Mouse (Mus musculus): Measurements from ENCODE around the gene Scp2. TPM values are rescaled to one million over a fixed set of nuclear protein-coding genes. Genes with fewer than 3 reads are reported as not detected.

The Scp2 gene
- polyA plus RNA-seq, 1 experiment from 2014 or later = 138 TPM

DNA sequence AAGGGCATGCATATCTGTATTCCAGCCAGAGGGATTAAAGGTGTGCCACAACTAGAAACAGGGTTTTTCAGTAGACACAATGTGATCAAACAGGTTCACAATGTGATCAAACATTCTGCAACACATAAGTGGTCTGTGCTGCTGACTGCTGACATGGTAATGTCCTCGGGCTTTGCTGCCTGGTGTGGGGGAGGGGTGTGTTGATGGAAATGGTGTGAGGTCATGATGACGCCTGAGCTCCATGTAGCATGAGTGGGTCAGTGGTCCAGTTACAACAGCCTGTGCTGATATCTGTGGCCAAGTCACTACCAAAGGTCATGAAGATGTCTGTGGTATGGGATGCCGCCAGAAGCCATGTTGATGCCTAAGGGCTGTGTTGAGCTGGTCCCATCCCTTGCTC is 14.3 kb downstream of the Scp2 start:
- no peaks in the 10 kb centered on the region for H3K27me3 ChIP-seq (ENCODE audit: low read depth, poor library complexity, severe bottlenecking)
- H3K4me1 ChIP-seq = peaks cover 8% of the 10 kb centered on the region
- no peak overlapping the region for H3K27ac ChIP-seq
- WGBS = 85% methylated on average over 3 of the region's 3 CpGs
- no peak overlapping the region for H3K4me3 ChIP-seq
- no peaks in the 10 kb centered on the region; the same call in 1 of the 2 replicates for H3K9me3 ChIP-seq (replicated peaks)
- no peak for DNase-seq (ENCODE audit: low spot score)
- no peaks in the 10 kb centered on the region for H3K36me3 ChIP-seq

- DNase-seq (ENCODE audit: low spot score) = no peak
- H3K27me3 ChIP-seq (ENCODE audit: low read depth, poor library complexity, severe bottlenecking) = no peaks in the 10 kb centered on the region
- H3K4me1 ChIP-seq = peaks cover 8% of the 10 kb centered on the region
- no peaks in the 10 kb centered on the region for H3K36me3 ChIP-seq
- no peak overlapping the region for H3K27ac ChIP-seq
- no peak overlapping the region for H3K4me3 ChIP-seq
- 90% methylated on average over 2 of the region's 2 CpGs for WGBS
- no peaks in the 10 kb centered on the region; the same call in 1 of the 2 replicates for H3K9me3 ChIP-seq (replicated peaks)
Observed at GRCm38 (mm10) chr4:108128339-108128738, 16.5 kb downstream of the Scp2 start.

DNA sequence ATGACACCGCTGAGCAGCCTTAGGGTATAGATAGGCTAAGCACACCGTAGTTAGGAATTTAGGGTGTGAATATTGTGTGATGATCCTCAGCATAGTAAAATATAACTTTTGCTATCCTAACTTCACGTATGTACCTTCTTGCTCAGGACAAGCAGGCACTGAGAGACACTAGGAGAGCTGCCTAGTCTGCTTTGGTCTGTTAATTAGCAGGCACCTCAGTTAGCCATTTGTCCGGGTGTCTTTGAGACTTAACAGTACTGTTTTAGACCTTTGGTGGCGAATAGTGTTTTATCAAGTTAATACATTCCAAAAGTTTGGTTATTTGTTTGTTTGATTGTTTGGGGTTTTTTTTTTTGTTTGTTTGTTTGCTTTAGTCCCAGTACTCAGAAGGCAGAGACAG is 17.3 kb downstream of the Scp2 start:
- DNase-seq (ENCODE audit: low spot score) = no peak
- Histone ChIP-seq H3K27me3 (ENCODE audit: low read depth, poor library complexity, severe bottlenecking) (no peaks in the 10 kb centered on the region), H3K4me1 (peaks cover 8% of the 10 kb centered on the region), H3K36me3 (no peaks in the 10 kb centered on the region), H3K9me3 (replicated peaks) (no peaks in the 10 kb centered on the region; the same call in 1 of the 2 replicates), H3K4me3 (no peak overlapping the region), H3K27ac (no peak overlapping the region)
- 90% methylated on average over 5 of the region's 5 CpGs for WGBS

GRCm38 (mm10) chr4:108126260-108126659 is 18.5 kb downstream of the Scp2 start:
- 84% methylated on average over 4 of the region's 4 CpGs for WGBS
- Histone ChIP-seq H3K9me3 (replicated peaks) (no peaks in the 10 kb centered on the region; the same call in 1 of the 2 replicates), H3K27me3 (ENCODE audit: low read depth, poor library complexity, severe bottlenecking) (no peaks in the 10 kb centered on the region), H3K27ac (no peak overlapping the region), H3K36me3 (no peaks in the 10 kb centered on the region), H3K4me1 (peaks cover 8% of the 10 kb centered on the region), H3K4me3 (no peak overlapping the region)
- DNase-seq (ENCODE audit: low spot score) = no peak

DNA sequence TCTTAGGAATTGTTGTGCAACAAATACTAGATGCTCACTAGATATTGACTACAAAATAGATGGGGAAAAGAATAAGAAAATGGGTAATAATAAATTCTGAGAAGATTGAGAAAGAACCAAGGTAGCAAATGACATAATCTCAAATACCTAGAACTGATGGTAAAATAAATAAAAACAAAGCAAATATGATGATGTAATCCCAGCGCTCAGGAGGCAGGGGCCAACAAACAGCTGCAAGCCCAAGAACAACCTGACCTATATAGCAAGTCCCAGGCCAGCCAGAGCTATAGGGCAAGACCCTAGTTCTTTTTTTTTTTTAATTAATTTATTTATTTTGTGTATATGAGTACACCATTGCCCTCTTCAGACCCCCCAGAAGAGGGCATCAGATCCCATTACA is 20.7 kb downstream of the Scp2 start:
- Histone ChIP-seq H3K4me1 (peaks cover 8% of the 10 kb centered on the region), H3K9me3 (replicated peaks) (no peaks in the 10 kb centered on the region; the same call in 1 of the 2 replicates), H3K36me3 (no peaks in the 10 kb centered on the region), H3K4me3 (no peak overlapping the region), H3K27me3 (ENCODE audit: low read depth, poor library complexity, severe bottlenecking) (no peaks in the 10 kb centered on the region), H3K27ac (no peak overlapping the region)
- WGBS = 89% methylated on average over 1 of the region's 1 CpGs
- DNase-seq (ENCODE audit: low spot score) = no peak

DNA sequence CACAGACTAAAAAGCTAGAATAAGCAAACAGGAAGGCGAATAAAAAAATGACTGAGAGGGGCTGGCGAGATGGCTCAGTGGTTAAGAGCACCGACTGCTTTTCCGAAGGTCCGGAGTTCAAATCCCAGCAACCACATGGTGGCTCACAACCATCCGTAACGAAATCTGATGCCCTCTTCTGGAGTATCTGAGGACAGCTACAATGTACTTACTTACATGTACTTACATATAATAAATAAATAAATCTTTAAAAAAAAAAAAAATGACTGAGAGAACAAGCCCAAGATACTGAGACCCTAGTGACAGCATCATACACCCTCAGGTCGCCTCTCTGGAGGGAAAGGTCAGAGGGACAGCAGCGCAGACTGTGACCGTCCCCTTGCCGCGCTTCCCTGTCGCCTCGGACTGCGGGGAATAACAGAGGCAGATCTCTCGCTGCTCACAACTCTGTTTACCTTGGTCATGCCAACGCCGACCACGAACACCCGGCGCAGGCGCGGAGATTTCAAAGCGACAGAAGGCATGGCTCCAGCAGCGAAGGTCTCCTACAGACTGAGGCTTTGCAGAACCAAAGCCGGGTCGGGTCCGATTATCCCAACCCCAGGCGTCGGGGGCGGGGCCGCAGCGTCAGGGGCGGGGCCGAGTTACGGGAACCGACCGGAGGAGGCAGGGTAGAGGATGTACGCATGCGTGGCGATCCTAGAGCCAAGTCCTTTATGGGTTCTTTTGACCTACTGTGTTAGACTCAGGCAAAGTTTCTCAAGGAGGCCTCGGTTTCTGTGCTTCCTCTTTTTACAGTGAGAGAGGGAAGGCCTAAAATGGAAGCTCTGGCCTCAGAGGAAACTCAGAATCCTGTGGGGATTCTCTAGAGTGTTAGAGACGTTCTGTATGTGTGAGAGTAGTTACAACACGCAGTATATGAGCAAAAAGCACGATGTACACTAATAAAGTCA is 26.6 kb downstream of the Scp2 start:
- Histone ChIP-seq H3K36me3 (no peaks in the 10 kb centered on the region), H3K27ac (peak overlapping the region; percentile 81), H3K4me1 (no peaks in the 10 kb centered on the region), H3K27me3 (ENCODE audit: low read depth, poor library complexity, severe bottlenecking) (no peaks in the 10 kb centered on the region), H3K4me3 (peak overlapping the region; percentile 65), H3K9me3 (replicated peaks) (no peaks in the 10 kb centered on the region)
- DNase-seq (ENCODE audit: low spot score) = peak; percentile 95
- WGBS = 14% methylated on average over 45 of the region's 45 CpGs

DNA sequence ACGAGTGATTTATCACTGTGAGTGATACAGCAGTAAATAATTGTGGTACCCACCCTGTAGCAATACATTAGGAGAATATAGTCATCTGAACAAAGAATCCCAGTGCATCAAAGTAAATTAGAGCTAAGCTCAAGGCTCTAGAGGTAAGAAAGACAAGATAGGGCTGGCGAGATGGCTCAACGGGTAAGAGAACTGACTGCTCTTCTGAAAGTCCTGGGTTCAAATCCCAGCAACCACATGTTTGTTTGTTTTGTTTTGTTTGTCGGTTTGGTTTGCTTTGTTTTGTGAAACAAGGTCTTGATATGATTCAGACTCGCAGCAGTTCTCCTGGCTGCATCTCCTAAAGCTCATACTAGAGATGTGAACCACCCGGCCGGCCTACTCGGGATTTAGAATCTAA is 27.3 kb downstream of the Scp2 start:
- Histone ChIP-seq H3K27ac (no peak overlapping the region), H3K27me3 (ENCODE audit: low read depth, poor library complexity, severe bottlenecking) (no peaks in the 10 kb centered on the region), H3K36me3 (no peaks in the 10 kb centered on the region), H3K4me3 (no peak overlapping the region), H3K9me3 (replicated peaks) (no peaks in the 10 kb centered on the region), H3K4me1 (no peaks in the 10 kb centered on the region)
- WGBS = 93% methylated on average over 8 of the region's 8 CpGs
- no peak for DNase-seq (ENCODE audit: low spot score)

- H3K36me3 ChIP-seq = no peaks in the 10 kb centered on the region
- H3K4me3 ChIP-seq = no peak overlapping the region
- no peaks in the 10 kb centered on the region for H3K4me1 ChIP-seq
- no peaks in the 10 kb centered on the region for H3K9me3 ChIP-seq (replicated peaks)
- no peaks in the 10 kb centered on the region for H3K27me3 ChIP-seq (ENCODE audit: low read depth, poor library complexity, severe bottlenecking)
- 95% methylated on average over 2 of the region's 2 CpGs for WGBS
- no peak for DNase-seq (ENCODE audit: low spot score)
- H3K27ac ChIP-seq = no peak overlapping the region
Observed at GRCm38 (mm10) chr4:108116466-108116865, 28.3 kb downstream of the Scp2 start.

- H3K9me3 ChIP-seq (replicated peaks) = no peaks in the 10 kb centered on the region
- H3K4me3 ChIP-seq = no peak overlapping the region
- H3K27ac ChIP-seq = no peak overlapping the region
- no peak for DNase-seq (ENCODE audit: low spot score)
- 92% methylated on average over 2 of the region's 2 CpGs for WGBS
- no peaks in the 10 kb centered on the region for H3K4me1 ChIP-seq
- H3K36me3 ChIP-seq = no peaks in the 10 kb centered on the region
- H3K27me3 ChIP-seq (ENCODE audit: low read depth, poor library complexity, severe bottlenecking) = no peaks in the 10 kb centered on the region
Observed at GRCm38 (mm10) chr4:108110706-108111105, 34.1 kb downstream of the Scp2 start.

DNA sequence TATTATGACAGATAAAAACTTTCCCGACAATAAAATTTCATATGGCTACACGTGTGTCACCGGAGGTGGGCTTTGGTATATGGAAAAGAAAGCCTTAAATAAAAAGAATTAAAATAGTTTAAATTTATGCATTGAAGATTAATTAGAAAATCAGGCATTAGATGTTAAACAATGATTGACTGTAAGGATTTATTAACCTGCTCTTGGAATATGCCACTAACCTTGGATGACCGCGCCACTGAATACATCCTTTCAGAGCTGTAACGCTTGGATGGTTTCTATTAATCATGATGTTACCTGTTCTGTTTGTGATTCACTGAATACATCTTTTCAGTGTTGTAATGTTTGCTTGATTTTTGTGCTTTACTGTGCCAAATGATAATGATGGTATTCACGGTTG is 35.1 kb downstream of the Scp2 start:
- whole genome bisulfite sequencing = 95% methylated on average over 7 of the region's 7 CpGs
- H3K9me3 ChIP-seq (replicated peaks) = no peaks in the 10 kb centered on the region
- no peak overlapping the region for H3K27ac ChIP-seq
- H3K4me3 ChIP-seq = no peak overlapping the region
- no peaks in the 10 kb centered on the region for H3K36me3 ChIP-seq
- H3K4me1 ChIP-seq = no peaks in the 10 kb centered on the region
- no peaks in the 10 kb centered on the region for H3K27me3 ChIP-seq (ENCODE audit: low read depth, poor library complexity, severe bottlenecking)
- no peak for DNase-seq (ENCODE audit: low spot score)

GRCm38 (mm10) chr4:108096345-108096744 is 48.5 kb downstream of the Scp2 start, which contains the start of gene Podn:
Gene Podn, minus strand, starts transcription at chr4:108096445.
- H3K9me3 ChIP-seq (replicated peaks) = no peaks in the 10 kb centered on the region
- no peak for DNase-seq (ENCODE audit: low spot score)
- H3K27me3 ChIP-seq (ENCODE audit: low read depth, poor library complexity, severe bottlenecking) = no peaks in the 10 kb centered on the region
- H3K36me3 ChIP-seq = peaks cover 4% of the 10 kb centered on the region; the same call in 1 of the 2 replicates
- no peak within 1 kb of the TSS for H3K4me3 ChIP-seq
- H3K27ac ChIP-seq = no peak within 1 kb of the TSS
- 76% methylated on average over 4 of the region's 4 CpGs for WGBS
- H3K4me1 ChIP-seq = no peaks in the 10 kb centered on the region

- DNase-seq (ENCODE audit: low spot score) = no peak
- Histone ChIP-seq H3K4me1 (no peaks in the 10 kb centered on the region), H3K36me3 (peaks cover 9% of the 10 kb centered on the region; the same call in 1 of the 2 replicates), H3K27me3 (ENCODE audit: low read depth, poor library complexity, severe bottlenecking) (no peaks in the 10 kb centered on the region), H3K9me3 (replicated peaks) (no peaks in the 10 kb centered on the region), H3K4me3 (no peak overlapping the region), H3K27ac (no peak overlapping the region)
- 87% methylated on average over 6 of the region's 6 CpGs for WGBS
Observed at GRCm38 (mm10) chr4:108092741-108093397, 51.9 kb downstream of the Scp2 start.

- Histone ChIP-seq H3K4me3 (no peak overlapping the region), H3K9me3 (replicated peaks) (no peaks in the 10 kb centered on the region), H3K27me3 (ENCODE audit: low read depth, poor library complexity, severe bottlenecking) (no peaks in the 10 kb centered on the region), H3K36me3 (no peaks in the 10 kb centered on the region), H3K4me1 (no peaks in the 10 kb centered on the region), H3K27ac (no peak overlapping the region)
- no peak for DNase-seq (ENCODE audit: low spot score)
- 90% methylated on average over 2 of the region's 2 CpGs for WGBS
Observed at GRCm38 (mm10) chr4:108083993-108084392, 60.8 kb downstream of the Scp2 start.
